Mouse (Mus musculus) T-helper 17 cell (primary cell): ENCODE data around the gene Ern1.
"Not testable (repeated sequence)": the region's sequence is repeated elsewhere in the genome, so short reads cannot be mapped to it uniquely, and the experiment has no call there.

Experiments
- in situ Hi-C, 2 experiments: fragments of 300-600 bp; cut with MboI, MseI; formaldehyde crosslinking; loops; 1 replicate in 1 of 2; 2 replicates in 1 of 2; pipeline ENCODE4 v1.15.1; 2025; ENCODE audit warnings: high pct_unique_total_duplicates in 2 of 2

Gene Ern1

DNA sequence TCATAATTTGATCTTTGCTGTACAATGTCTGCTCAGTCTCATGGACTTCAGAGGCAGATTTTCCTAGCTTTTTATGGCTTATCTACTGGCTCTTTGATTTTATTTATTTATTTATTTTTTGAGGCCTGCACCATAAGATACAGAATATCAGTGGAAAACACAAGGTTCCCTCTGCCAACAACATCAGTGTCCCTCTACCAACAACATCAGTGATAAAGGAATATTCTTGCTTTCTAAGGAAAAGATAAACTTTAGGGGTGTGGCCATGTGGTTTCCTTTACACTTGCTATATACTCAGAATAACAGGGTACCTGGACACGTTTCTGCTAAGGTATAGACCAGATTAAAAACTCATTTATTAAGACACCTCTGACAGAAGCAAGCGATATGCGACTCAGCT lies 48.3 kb downstream of the Ern1 start:
- in situ Hi-C loops = no loop called here

- in situ Hi-C loops = no loop called here
Observed at GRCm38 (mm10) chr11:106438524-106439177, 49.0 kb downstream of the Ern1 start.

DNA sequence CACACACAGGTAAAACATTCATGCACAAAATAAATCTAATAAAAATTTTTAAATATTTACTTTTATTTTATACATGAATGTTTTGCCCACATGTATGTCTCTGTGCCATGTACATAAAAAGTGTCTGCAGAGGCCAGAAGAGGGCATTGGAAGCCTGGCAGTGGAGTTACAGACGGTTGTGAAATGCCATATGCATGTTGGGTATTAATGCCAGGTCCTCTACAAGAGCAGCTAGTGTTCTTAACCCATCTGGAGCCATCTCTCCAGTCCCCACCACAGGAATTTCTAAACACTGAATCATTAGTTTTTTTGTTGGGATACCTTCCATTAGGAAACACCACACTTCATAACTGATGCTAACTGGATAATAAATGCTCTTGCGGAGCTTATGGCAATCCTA lies 50.1 kb downstream of the Ern1 start:
- in situ Hi-C loops = no loop called here

DNA sequence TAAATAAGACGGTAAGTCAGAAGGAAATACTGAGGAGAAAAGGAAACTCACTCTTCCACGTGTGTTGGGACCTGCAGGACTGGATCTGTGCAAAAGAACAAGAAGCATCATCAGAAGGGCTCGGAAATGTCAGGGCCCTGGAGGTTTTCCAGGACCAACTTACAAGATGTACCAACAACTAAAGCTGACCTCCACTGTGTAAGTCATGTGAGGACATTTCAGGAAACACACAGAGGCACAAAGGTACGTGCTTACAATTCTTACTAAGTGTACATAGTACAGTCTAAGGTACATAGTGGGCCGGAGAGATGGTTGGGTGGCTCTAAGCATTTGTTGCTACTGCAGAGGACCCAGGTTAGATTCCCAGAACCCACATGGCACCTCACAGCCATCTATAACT lies 50.6 kb downstream of the Ern1 start:
- in situ Hi-C loops = no loop called here

- in situ Hi-C loops = no loop called here
Observed at GRCm38 (mm10) chr11:106430392-106430791, 57.3 kb downstream of the Ern1 start.

GRCm38 (mm10) chr11:106429689-106430088 lies 58.0 kb downstream of the Ern1 start:
- in situ Hi-C loops = no loop called here

GRCm38 (mm10) chr11:106428556-106428955 lies 59.1 kb downstream of the Ern1 start:
- in situ Hi-C loops = no loop called here

- in situ Hi-C loops = no loop called here
Observed at GRCm38 (mm10) chr11:106428106-106428505, 59.5 kb downstream of the Ern1 start.

DNA sequence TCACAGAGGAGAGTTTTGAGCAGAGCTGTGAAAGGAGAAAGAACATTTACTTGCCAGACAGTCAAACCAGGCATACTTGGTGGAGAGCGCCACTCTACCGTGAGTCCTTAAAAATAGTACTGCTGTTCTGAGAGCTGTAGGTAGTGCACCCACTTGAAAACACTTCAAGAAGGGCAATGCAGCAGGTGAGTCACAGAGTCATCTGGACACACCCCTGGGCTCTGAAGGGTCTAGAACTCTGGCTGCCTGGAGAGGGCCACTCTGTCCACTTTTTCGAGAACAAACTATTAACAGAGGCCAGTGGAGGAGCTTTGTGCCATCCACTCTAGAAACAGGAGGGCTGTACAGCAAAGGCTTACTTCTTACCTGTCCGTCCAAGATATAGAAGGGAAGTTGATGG lies 61.2 kb downstream of the Ern1 start:
- in situ Hi-C loops = no loop called here

GRCm38 (mm10) chr11:106425201-106425600 lies 62.5 kb downstream of the Ern1 start:
- in situ Hi-C loops = no loop called here

DNA sequence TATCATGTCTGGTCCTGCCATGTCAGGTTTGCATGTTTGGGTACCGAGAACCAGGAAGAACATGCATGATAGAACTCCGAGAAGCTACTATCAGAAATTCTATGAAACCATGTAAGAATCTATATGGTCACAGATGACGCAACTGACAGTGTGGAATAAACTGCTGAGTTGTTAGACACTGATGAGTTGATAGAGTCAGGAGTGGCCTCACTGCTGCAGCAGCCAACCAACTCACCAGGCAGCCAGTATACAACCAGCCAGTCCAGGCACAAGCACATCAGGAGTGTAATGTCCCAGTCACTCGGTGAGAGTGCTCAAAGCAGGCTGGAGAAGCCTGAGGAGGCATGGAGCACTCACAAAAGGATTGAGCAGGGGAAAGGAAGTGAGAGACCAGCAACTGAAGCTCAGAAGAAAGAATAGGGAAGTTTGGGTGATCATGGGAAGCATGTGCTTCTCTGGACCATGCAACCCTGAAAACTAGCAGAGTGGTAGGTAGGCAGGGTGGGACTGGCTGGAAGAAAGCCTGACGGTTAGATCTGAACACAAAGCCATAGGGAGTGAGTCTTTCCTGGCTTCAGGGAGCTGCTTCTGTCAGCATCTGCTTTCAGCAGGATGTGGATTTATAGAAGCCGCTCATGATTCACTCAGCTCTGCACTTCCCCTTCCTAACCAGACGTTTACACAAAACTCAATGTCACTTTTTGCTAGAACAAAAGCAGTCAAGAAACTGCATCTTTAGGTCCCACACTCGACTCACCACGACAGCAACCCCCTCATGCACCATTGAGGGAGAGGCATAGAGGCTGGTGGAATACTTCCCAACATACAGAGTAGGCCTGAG lies 68.2 kb downstream of the Ern1 start:
- in situ Hi-C loops = loop anchor here (5.0 to 10.0 kb wide), 3 partner anchors 73 to 345 kb away; no protein-coding TSS in a partner anchor

DNA sequence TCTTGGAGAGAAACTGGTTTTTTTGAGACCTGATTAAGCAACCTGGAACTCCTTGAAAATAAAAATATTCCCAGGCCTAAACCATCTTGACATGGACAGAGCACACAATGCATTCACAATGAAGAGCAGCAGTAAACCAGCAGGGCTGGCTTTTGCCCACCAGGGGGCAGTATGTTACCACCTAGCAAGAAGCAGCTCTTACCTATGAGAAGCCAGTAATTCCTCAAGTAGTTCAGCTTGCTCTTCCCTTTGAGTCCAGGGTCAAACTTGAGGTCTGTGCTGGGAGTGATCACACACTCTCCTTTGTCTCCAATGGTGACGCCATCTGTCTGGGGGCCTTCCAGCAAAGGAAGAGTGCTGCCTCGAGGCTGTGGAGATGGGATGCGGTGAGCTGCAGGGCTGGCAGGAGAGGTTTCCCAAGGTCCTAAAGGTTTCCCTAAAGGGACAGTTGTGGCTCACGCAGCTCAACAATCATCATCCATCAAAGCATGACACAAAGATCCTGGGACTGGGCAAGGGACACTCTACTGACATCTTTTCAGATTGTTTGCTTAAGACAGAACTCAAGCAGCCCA lies 68.9 kb downstream of the Ern1 start:
- in situ Hi-C loops = loop anchor here (5.0 to 10.0 kb wide), 3 partner anchors 74 to 346 kb away; no protein-coding TSS in a partner anchor

DNA sequence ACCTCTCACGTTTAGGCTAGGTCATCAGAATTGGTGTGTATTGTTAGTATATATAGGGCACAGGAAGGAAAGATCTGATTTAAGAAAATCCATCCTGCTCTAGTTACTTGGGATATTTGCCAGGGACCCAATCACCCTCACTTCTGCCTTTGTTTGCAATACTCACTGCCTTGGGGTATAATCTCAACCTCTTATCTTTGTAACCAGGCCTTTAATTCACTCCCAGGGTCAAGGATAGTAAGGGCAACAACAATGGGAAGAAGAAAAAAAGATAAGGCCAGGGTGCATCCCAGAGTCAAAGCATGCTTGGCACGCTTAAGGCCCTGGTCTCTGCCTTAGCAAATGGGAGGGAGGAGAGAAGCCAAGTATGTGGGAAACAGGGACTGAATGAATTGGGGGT lies 69.8 kb downstream of the Ern1 start:
- in situ Hi-C loops = loop anchor here (5.0 to 10.0 kb wide), 3 partner anchors 74 to 347 kb away; no protein-coding TSS in a partner anchor

GRCm38 (mm10) chr11:106416331-106416730 lies 71.3 kb downstream of the Ern1 start:
- in situ Hi-C loops = loop anchor here (5.0 to 10.0 kb wide), 3 partner anchors 76 to 348 kb away; no protein-coding TSS in a partner anchor

DNA sequence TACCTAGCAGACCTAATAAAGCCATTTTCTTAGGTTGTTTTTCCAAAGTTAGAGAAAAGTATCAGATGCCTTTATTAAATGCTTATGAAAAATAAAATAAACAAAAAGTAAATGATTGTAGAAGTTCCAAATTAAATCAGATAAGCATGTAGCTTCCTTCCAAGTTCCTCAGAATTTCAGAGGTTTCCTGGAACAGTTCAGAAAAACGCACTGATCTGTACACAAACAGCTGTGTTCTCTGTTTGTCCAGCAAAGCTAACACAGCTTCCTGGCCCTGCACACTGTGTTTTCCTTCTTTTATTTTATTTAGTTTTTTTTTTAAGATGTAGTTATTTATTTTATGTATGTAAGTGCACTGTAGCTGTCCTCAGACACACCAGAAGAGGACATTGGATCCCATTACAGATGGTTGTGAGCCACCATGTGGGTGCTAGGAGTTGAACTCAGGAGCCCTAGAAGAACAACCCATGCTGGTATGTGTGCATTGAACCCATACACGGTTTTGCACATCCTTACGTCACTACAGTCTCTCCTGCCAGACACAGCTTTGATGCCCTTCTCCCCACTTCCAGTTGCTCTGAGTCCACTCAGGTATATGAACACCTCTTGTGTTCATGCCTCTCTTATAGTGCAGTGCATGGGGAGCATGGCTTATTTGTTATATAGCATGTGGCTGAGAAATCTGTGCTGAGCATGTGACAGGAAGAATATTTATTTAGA lies 74.9 kb downstream of the Ern1 start:
- in situ Hi-C loops = loop anchor here in 1 of 2 experiments (10.0 kb wide), 1 partner anchor 352 kb away; no protein-coding TSS in a partner anchor

DNA sequence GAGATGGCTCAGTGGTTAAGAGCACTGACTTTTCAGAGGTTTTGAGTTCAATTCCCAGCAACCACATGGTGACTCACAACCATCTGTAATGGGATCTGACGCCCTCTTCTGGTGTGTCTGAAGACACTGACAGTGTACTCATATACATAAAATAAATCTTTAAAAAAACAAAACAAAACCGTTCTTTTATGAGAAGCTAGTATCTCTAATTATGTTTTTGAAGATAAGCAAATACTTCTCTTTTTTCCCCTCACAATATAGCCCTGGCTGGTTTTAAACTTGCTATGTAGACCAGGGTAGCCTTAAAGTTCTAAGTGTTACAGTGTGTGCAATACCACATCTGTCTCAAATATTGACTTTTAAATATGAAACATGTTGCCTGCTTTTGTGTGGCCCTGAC lies 76.5 kb downstream of the Ern1 start:
- in situ Hi-C loops = loop anchor here in 1 of 2 experiments (10.0 kb wide), 1 partner anchor 354 kb away; no protein-coding TSS in a partner anchor

GRCm38 (mm10) chr11:106410507-106410906 lies 77.1 kb downstream of the Ern1 start:
- in situ Hi-C loops = loop anchor here in 1 of 2 experiments (10.0 kb wide), 1 partner anchor 354 kb away; no protein-coding TSS in a partner anchor

GRCm38 (mm10) chr11:106410011-106410410 lies 77.6 kb downstream of the Ern1 start:
- in situ Hi-C loops = loop anchor here in 1 of 2 experiments (10.0 kb wide), 1 partner anchor 355 kb away; no protein-coding TSS in a partner anchor

DNA sequence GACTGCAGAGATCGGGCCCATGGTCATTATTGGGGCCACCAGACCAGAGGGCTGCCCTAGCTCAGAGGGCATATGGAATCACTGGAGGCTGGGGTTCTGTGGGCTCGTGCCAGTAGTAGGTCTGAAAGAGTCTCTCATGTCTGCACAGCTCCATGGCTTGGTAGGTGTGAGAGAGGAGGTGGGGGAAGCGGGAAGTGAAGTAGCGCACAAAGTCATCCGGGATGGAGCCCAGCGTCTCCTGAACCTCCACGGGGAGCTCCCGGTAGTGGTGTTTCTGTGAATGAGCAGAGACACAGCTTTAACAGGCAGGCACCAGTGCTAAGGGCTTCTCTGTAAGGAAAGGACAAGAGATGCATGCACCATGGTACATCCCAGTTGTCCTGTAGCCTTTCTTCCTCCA lies 89.2 kb downstream of the Ern1 start:
- in situ Hi-C loops = no loop called here

DNA sequence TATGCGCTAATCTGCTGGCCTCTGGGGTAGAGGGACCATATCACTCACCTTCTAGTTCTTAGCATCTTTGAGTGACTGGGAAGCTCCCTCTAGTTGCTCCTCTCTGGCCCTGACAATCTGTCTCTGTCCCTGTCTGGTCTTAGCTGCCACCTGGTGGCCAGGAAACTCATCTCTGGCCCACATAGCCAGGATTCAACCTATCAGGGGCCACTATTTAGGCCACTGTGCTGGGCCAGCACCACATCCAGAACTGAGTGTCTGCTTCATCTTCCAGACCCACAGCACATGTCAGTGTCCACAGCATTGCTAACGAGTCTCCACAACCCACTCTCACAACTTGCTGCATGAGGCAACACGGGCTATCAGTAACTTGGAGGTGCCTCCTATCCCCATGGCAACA lies 90.0 kb downstream of the Ern1 start:
- in situ Hi-C loops = no loop called here

DNA sequence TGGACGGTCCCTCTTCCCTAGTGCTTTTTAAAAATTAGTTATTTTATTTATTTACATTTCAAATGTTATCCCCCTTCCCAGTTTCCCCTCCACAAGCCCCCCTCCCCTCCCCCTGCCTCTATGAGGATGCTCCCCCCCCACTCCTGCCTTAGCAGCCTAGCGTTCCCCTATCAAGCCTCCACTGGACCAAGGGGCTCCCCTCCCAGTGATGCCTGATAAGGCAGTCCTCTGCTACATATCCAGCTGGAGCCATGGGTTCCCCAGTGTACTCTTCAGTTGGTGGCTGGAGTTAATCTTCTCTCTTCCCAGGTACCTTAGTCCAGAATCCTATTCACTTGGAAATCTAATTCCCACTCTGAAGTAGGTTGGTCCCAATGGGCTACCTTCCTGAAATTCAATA lies 93.6 kb downstream of the Ern1 start:
- in situ Hi-C loops = not testable (repeated sequence)

DNA sequence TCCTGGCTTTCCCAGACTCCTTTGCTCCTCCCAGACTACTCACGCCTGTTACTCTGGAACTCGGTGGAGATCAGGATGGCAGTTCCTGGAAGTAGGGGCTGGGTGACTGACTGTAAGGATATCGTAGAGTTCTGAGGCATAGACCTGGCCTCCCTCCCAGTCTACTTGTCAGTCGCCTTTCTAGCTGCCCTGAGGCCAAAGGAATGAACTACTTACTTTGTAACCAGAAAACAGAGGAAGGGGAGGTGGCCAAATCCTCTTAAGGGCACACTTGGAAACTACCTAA lies 94.4 kb downstream of the Ern1 start:
- in situ Hi-C loops = no loop called here
